Mouse (Mus musculus) embryonic fibroblast, embryonic 13.5 days (primary cell): ENCODE measurements around the gene Gm2115.

ENCODE experiments used
- CTCF ChIP-seq: IDR thresholded peaks from 2 replicates; pipeline ENCODE4 v1.5.1; 2011; ENCODE audit warnings: mild to moderate bottlenecking, control low read depth, low read length, moderate library complexity, borderline replicate concordance; ENCODE audit not compliant: insufficient read depth
- POLR2A ChIP-seq: IDR thresholded peaks from 2 replicates; pipeline ENCODE4 v1.6.1; 2011; ENCODE audit warnings: low read depth, mild to moderate bottlenecking, control low read depth, low read length, moderate library complexity

DNA sequence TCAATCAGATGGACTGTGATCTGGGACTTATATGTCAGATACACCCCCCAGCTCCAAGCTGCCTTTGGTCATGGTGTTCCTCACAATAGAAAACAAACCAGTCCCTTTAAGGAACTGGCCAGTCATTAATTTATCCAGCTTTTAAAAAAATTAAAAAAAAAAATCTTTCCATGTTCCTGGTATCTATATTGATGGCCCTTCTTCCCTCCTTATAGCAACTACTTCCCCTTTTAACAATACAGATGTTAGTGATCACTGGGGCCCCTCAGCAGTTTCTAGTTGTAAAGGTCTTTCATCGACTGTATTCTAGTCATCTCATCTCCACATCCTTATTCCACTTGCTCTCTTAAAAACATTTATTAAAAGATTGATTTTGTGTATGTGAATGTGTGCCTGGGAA is 82.9 kb downstream of the Gm2115 start:
- TF ChIP-seq CTCF = no peak
- no peak for TF ChIP-seq POLR2A
